Mouse (Mus musculus): ENCODE results near the gene Maff.
A peak's percentile ranks its signal among the peaks of the same experiment; 100 is the strongest.

Gene Maff

GRCm38 (mm10) chr15:79365068-79365467 is 18.6 kb downstream of the Maff start:
- peak; percentile 92 for DNase-seq

- peak; percentile 93 for DNase-seq
Measured at GRCm38 (mm10) chr15:79366402-79366801, 20.0 kb downstream of the Maff start.

GRCm38 (mm10) chr15:79368313-79368811 is 21.9 kb downstream of the Maff start:
- DNase-seq, result peak; percentile 99

- peak; percentile 97 for DNase-seq
Measured at GRCm38 (mm10) chr15:79368861-79369440, 22.5 kb downstream of the Maff start.

- peak; percentile 95 for DNase-seq
Measured at GRCm38 (mm10) chr15:79369452-79370280, 23.2 kb downstream of the Maff start.

GRCm38 (mm10) chr15:79370281-79370843 is 23.9 kb downstream of the Maff start:
- DNase-seq, result peak; percentile 93

GRCm38 (mm10) chr15:79374760-79375159 is 28.3 kb downstream of the Maff start:
- no peak for DNase-seq

GRCm38 (mm10) chr15:79377681-79378080 is 31.3 kb downstream of the Maff start:
- peak; percentile 99 for DNase-seq

- DNase-seq, result peak; percentile 93
Measured at GRCm38 (mm10) chr15:79378608-79379007, 32.2 kb downstream of the Maff start.

GRCm38 (mm10) chr15:79379658-79380057 is 33.2 kb downstream of the Maff start:
- peak; percentile 94 for DNase-seq

- peak; percentile 98 for DNase-seq
Measured at GRCm38 (mm10) chr15:79380468-79381444, 34.3 kb downstream of the Maff start.

- DNase-seq, result no peak
Measured at GRCm38 (mm10) chr15:79381644-79382043, 35.2 kb downstream of the Maff start.

GRCm38 (mm10) chr15:79387081-79387480 is 40.7 kb downstream of the Maff start:
- DNase-seq, result no peak

GRCm38 (mm10) chr15:79387611-79388010 is 41.2 kb downstream of the Maff start:
- DNase-seq, result no peak

- DNase-seq, result no peak
Measured at GRCm38 (mm10) chr15:79388171-79388570, 41.8 kb downstream of the Maff start.

GRCm38 (mm10) chr15:79390434-79390833 is 44.0 kb downstream of the Maff start:
- peak; percentile 94 for DNase-seq

GRCm38 (mm10) chr15:79391447-79392093 is 45.1 kb downstream of the Maff start:
- DNase-seq, result peak; percentile 98

GRCm38 (mm10) chr15:79392527-79392926 is 46.1 kb downstream of the Maff start:
- DNase-seq, result no peak

- DNase-seq, result peak; percentile 90
Measured at GRCm38 (mm10) chr15:79393101-79393500, 46.7 kb downstream of the Maff start.

- peak; percentile 95 for DNase-seq
Measured at GRCm38 (mm10) chr15:79394842-79395241, 48.4 kb downstream of the Maff start.

GRCm38 (mm10) chr15:79395281-79395680 is 48.9 kb downstream of the Maff start:
- DNase-seq, result peak; percentile 94

GRCm38 (mm10) chr15:79396736-79397135 is 50.3 kb downstream of the Maff start:
- peak; percentile 99 for DNase-seq
